Mouse (Mus musculus) liver, embryonic 14.5 days (tissue): Measurements from ENCODE around the gene Lrrc72.

Experiments used
- CTCF ChIP-seq: IDR thresholded peaks from 2 replicates; pipeline ENCODE4 v1.5.1; 2016; ENCODE audit warnings: antibody characterized with exemption, low read depth, control low read depth
- EP300 ChIP-seq: IDR thresholded peaks from 2 replicates; pipeline ENCODE4 v1.6.1; 2016; ENCODE audit warnings: antibody characterized with exemption, low read depth

DNA sequence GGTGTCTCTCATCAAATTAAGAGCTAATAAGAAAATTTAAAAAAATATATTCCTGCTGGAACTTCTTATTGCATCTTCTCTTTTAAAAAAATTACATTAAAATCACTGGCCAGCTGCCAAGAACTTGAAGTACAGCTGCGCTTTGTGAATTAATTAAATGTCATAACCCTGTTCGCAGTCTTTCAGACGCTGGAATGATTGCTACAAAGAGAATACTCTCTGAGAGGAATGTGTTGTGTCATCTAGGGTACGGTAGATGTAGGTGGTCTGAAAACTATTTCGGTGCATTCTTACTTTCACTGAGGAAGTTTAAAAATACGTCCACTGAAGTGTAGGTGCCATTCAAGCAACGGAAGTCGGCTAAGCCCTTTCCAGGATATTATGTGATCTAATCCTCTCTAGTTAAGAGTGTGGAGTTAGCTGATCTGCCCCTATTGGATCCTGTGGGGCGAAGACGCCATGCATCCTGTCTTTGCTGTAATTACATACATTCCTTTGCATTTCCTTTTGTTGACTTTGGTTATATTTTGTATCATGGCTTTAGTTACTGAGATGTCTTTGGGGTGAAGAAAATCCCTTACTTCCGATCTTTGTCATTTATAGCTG lies 9.0 kb upstream of the Lrrc72 start:
- TF ChIP-seq CTCF (no peak), EP300 (no peak)
